Mouse (Mus musculus) megakaryocyte, embryonic 14.5 days (primary cell): Measurements from ENCODE around the gene Pllp.

ENCODE experiments used
- FLI1 ChIP-seq: IDR thresholded peaks from 2 replicates; pipeline ENCODE4 v1.6.1; 2012; ENCODE audit warnings: low read length, inconsistent platforms, mixed read lengths
- GATA1 ChIP-seq: IDR thresholded peaks from 3 replicates; pipeline ENCODE4 v1.6.1; 2012; ENCODE audit warnings: mixed read lengths, low read length, inconsistent platforms, borderline replicate concordance

GRCm38 (mm10) chr8:94685953-94686352 is 10.1 kb downstream of the Pllp start:
- TF ChIP-seq GATA1: no peak
- TF ChIP-seq FLI1: no peak
